Mouse (Mus musculus) ES-CJ7 (cell line): ENCODE measurements around the gene Hectd4.

ENCODE experiments used
- DNase-seq: peaks from one replicate; pipeline ENCODE4 v3.0.0; 2011; ENCODE audit warnings: low read depth, low spot score

The Hectd4 gene

DNA sequence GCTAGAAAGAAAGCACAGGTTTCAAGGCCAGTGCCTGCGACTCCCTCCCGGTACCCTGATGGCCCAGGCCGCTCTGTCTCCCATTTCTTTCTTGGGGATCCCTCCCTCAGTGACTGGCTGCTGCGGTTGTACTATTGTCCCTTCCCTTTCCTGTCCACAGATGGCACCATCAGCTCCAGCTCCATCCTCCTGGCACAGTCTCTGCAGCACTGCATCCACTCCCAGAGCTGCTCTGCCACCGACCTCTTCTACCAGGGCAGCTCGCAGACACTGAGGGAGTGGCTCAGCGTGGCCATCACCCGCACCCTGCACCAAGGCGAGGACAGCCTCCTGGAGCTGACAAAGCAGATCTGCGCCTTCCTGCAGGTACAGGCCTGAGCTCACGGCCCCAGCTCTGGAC is 122.5 kb downstream of the Hectd4 start:
- DNase-seq = no peak

DNA sequence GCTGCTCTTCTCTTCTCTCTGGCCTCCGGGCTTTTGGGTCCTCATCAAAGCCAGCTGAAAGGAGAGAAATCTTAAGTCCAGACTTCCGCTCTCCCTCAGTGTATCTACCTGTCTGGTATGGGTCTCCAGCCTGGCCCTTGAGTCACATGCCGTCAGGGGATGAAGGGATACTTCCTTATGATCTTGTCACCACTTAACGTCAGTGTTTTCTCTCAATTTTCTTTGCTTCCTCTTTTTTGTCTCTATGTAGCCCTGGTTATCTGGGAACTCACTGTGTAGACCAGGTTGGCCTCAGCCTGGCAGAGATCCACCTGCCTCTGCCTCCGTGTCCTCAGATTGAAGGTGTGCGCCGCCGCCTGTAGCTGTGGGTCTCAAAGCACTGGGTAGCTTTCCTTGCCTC is 124.0 kb downstream of the Hectd4 start:
- no peak for DNase-seq

DNA sequence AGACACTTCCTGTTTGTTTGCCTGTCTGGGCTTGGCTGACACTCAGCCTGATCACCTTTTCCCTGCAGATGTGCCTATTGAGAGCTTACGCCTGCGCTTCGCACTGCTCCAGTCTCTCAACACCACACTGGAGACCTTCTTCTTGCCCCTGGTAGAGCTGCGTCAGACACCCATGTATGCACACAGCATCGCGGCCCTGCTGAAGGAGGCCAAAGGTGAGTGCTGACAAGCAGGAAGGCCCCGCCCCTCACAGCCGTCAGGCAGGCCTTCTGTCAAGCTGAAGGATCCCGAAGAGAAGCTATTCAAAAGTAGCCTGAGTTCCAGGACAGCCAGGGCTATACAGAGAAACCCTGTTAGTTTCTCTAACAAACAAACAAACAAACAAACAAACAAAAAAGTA is 139.2 kb downstream of the Hectd4 start:
- DNase-seq = no peak

DNA sequence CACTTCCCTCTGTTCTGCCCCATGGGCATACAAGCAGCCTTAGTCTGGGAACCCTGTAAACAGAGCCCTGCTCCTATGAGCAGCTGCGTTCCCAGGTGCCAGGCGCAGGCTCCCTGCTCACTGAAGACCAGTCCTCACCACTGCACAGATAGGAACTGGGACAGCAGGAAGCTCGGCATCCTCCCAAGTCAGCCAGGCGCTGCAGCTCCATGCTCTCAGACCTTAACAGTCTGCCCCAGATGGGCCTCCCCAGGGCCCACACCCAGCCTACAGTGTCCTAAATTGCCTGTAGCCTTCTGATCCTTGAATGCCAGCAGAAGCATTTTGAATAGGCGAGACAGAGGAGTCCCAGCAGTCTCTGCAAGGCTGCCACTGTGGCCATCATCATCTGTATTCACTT is 141.7 kb downstream of the Hectd4 start:
- no peak for DNase-seq

DNA sequence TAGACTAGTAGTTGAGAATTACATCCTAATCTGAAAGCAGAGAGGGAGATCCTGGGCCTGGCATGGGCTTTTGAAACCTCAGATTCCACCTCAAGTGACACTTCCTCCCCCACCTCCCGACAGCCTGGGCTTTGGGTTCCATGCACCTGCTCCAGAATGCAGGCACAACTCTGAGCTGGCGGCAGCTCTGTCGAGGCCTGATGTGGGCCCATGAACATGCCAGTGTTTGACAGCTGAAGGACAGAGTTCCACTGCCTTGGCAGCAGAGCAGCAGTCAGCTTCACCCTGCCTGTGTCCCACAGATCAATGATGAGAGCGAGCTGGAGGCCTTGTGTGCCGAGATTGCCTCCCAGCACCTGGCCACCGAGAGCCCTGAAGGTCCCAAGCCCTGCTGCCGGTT is 143.4 kb downstream of the Hectd4 start:
- DNase-seq = no peak

DNA sequence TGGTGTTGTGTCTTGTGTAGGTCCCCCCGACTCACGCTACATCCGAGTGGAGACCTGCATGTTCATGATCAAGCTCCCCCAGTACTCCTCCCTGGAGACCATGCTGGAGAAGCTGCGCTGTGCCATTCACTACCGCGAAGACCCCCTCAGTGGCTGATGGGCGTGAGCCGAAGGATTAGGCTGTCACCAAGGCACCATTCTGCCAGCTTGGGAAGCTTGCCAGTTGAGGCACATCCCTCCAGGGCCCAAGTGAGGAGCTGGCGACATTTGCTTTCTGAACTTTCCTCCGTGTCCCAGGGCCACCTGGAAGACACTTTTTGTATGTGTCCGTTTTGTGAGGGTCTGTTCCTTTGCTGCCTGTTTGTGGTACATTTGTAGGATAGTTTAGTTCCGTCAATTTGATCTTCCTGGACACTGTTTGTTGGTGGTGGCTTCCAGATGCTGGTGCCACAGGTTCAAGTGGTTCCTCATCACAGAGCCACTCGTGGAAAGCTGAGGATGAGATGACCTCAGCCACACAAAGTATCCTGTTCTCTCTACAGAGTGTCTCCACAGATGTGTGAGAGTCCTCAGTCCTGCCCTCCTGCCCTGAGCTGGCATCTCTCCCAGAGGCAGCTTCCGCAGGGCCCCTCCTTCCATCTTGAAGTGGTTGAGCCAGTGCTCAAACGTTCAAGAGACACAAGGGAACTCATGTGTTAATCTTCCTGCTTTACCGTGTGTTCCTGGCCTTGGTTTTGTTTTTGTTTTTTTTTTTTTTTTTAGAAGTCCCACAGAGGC is 146.6 kb downstream of the Hectd4 start:
- no peak for DNase-seq

DNA sequence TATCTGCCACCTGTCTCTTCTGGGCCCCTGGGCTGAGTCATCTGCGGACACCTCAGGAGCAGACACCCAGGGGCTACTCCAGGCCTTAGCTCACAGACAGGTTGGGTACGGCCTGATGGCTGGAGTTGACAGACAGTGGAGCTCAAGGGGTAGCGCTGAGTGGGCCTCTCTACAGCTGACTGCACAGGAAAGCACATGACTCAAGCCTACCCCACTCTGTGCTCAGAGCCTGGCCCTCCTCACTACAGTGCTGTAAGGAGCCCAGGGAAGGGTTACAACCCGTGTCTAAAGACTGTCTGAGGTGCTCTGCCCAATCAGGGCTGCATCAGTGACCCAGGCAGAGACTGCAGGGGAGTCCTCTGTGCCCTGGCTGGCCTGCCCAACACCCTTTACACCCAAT is 147.2 kb downstream of the Hectd4 start:
- DNase-seq = no peak

DNA sequence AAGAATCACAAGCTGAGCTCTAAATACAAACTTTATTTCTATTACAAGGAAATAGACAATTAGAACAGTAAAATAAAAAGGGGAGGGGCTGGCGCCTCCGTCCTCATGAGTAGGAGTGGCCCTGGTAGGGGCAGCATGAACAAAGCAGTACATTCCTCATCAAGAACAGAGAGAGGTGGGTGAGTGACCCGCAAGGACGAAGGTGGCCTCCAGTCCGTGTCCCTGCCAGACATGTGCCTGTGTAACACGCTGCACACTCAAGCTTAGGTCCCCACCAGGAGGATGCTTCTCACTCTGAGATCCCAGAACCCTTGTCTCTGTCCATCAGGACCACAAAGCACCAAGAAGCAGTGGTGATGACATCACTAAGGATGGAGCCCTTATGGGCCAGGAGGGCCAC is 151.7 kb downstream of the Hectd4 start:
- no peak for DNase-seq

DNA sequence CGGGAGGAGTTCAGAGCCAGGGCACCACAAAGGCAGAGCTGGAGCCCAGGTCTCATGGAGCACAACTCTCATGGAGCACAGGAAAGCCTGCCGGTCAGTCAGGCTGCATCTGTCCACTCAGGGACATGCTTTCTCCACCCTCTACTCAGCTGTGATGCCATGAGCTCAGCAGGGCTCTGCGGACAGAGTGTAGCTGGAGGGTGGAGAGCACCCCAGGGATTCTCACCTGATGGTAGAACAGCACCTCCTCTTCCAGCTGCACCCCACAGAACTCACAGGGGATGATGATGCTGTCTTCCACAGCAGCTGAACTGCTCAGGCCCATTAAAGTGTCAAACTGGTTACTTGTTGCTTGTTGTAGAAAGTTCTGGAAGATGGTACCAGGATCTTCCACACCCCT is 154.8 kb downstream of the Hectd4 start:
- DNase-seq = no peak

DNA sequence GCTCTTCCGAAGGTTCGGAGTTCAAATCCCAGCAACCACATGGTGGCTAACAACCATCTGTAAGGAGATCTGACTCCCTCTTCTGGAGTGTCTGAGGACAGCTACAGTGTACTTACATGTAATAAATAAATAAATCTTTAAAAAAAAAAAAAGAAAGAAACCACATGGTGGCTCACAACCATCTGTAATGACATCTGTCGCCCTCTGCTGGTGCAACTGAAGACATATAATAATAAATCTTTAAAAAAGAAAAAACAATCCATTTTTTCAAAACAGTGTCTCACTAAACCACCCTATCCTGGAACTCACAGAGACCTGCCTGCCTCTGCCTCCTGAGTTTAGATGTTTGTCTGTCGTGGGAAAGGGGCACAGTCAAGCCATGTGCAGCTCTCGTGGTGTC is 157.0 kb downstream of the Hectd4 start:
- peak; percentile 53 for DNase-seq

DNA sequence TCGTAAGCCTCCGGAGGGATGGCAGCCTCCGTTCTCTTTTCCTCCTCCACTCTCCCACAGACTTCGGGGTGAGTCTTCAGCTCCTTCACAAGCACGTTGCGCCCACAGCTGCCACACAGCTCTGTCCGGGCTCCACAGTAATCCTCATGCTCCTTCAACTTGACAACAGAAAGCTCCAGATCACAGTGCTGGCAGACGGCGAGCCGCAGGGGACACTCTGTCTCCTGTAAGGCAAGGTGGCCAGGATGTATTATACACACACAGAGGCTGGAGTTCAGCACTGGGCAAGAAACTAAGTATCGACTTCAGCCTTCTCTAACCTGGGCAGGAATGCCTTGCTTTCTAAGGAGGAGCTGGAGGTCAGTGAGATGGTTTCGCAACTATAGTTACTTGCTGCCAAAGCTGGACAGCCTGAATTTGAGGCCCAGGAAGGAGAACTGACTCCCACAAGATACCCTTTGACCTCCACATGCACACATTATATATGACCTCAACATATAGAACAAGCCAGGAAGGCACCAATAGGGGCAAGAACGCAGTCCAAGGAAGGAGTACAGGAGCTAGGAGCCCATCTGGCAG is 158.7 kb downstream of the Hectd4 start:
- no peak for DNase-seq

DNA sequence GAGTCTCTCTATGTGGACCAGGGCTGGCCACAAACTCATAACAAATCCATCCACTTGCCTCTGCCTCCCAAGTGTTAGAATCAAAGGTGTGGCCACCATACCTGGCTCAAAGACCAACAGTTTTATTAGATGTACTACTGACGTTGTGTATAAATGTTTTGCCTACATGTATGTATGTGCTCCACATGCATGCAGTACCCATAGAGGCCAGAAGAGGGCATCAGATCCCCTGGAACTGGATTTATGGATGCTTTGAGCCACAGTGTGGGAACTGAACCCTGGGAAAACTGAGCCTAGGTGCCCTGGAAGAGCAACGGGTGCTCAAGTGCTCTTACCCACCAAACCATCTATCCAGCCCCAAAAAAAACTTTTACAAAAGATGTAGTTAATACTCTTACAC is 160.7 kb downstream of the Hectd4 start:
- DNase-seq = peak; percentile 64

DNA sequence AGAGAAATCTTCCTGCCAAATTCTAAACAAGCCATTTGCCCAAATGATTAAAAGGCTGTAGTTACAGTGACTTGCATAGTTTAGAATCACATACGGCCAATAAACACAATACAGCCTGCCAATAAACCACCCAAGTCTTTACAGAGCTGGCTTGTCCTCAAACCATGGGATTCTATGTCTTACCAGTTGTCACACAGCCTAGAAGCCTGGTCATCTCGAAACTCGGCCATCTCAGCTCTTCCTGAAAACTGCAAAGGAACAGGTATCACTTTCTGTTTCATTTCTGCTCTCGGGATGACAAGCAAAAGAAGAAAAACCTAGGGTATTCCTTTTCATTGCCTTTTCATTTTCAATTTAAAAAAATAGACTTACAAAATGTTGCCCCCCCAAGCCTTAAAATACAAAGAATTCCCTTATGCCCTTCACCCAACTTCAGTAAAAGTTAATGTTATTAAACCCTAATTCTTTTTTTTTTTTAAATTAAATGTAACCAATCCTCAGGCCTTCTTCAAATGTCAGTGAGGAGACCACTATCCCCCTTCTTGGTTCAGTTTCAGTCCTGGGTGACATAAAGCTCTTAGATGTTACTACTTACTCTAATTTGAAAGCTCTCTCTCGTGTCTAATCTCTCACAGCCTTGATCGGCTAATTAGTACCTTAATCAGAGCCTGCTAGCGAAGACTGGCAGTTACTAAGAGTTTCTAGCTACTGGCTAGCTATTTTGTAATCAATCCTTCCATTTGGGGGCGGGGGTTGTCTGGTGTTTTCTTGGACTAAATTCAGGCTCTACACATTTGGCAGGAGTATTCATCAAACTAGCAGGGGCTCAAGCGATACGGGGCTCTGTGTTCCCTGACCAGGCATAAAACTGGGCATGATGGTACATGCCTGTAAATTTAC is 164.1 kb downstream of the Hectd4 start:
- DNase-seq = no peak

DNA sequence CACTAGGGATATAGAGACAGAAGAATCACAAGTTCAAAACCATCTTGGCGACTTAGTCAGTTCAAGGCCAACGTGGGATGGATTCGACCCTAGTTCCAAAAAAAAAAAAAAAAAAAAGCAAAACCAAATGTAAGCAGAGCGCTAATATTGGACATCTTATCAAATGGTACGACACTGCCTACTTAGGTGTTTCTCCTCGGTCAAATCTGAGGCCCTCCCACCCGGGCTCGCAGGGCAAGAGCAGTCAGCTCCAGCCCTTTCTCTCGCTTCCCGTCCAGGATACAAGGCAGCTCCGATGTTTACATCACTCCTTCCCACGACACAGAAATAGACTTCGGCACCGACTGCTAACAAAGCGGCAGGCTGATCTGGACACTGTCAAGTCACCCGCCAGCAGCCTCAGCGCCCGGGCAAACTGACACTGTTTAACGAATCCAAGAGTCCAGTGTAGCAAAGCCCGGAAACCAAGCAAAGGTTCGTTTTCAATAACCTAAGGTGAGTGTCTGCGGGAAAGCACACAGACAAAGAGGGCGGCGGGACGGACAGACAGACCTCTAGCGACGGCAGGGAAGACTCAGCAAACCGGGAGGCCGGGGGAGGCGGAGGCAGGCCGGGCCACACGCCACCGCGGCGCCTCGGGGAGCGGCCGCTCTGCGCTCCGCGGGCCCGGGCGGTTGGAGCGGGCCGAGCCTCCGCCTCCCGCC is 164.9 kb downstream of the Hectd4 start:
- DNase-seq = peak; percentile 25

DNA sequence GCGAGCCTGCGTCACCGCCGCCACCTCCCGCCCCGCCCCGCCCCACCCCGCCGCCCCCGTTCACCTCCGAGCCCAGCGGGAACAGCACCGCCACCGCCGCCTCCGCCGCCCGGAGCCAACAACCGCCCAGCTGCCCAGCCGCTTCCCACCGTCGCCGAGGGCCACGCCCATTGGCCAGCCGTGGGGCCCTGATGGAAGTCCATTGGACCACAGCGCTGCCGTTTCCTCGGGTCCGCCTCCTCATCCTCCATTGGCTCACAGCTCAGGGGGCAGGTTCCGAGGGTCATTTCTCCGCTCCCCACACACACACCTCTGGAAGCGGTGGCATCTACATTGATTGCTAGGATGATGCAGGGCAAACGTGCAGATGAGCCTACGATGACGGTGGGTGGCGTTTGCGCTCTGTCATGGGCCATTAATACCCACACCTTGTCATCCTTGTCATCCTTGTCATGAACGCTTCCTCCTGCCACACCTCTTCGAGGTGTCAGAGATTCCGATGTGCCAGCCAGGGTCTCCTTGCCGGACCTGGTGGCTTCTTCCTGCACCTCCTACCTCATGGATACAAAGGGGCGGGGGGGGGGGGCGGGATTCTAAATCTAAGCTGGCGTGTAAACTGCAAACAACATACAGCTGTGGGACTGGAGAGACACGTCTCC is 165.6 kb downstream of the Hectd4 start, which contains the start of gene Trafd1:
TSS of gene Trafd1 (minus strand) at position 172 of the 659 bp plus-strand sequence.
- peak; percentile 84 for DNase-seq

DNA sequence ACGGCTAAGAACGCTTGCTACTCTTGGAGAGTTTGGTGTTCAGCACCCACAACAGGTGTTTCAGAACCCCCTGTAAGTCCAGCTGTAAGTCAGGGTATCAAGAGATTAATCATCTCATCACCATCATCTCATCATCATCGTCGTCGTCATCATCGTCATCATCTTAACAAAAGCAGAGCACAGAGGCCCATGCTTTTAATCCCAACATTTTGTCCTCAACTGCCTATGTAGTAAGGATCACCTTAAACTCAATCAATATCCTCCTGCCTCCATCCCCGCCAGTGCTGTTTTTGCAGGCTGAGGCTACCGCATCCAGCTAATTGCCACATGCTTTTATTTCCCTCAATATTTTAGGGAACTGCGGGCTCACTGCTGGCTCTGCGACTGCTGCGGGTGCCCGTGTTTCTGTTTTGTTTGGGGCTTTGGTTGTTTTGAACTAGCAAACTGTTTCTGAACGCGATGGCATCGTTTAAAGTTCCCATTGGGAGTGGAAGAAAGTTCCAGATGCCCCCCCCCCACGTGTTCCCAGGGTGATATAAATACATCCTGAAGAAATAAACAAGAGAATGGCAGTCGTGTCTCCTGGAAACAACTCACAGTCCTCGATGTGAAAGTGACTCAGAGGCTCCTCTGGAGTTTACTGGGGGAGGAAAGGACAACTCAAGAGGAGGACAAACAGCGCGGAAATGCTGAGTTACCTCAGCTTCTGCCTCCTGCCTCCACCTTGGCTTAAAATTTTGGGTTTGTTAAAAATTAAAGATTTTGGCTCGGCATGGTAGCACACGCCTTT is 166.3 kb downstream of the Hectd4 start:
- DNase-seq = no peak

DNA sequence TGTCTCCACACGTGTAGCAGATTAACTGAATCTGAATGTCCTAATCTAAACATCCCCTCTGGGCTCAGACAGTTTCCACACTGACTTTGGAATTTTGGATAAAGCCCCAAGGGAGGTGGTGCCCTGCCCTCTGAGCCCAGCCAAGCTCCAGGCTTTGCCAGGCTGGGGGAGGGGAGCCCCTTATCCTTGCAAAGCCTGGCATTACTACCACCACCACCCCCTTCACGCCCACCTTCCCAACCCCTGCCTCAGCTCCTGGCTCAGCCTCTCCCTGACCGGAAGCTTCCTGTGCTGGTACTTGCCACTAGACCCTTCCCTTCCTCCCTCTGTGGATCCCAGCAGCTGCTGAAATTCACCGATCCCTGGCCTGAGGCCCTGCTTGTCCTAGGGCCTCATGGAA is 167.1 kb downstream of the Hectd4 start:
- no peak for DNase-seq

DNA sequence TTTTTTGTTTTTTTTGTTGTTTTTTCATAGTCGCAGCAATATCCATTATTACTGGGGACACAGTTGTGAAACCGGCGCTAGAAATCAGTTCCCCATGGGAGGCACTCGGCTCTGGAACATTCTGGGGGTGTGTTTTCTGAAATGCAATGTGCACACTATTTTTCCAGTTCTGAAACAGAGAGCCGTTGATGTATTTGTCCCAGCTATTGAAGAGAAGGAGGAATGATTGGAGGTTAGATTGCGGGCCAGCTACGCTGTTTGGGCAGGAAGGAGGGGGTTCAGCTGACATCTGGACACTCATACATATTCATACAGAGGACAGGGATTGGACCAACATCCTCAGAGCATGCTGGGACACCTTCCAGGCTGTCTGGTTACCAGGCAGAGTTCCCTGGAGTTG is 169.1 kb downstream of the Hectd4 start:
- DNase-seq = no peak

DNA sequence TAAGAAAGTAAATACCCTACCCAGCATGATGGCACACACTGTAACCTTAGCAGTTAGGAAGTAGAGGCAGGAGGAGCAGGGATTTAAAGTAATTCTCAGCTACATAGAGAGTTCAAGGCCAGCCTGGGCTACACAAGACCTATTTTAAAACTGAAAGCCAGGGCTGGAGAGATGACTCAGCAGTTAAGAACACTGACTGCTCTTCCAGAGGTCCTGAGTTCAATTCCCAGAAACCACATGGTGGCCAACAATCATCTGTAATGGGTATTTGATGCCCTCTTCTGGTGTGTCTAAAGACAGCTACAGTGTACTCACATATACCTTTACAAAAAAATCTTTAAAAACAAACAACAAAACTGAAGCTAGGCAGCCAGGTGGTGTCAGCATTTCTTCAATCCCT is 169.7 kb downstream of the Hectd4 start:
- no peak for DNase-seq

DNA sequence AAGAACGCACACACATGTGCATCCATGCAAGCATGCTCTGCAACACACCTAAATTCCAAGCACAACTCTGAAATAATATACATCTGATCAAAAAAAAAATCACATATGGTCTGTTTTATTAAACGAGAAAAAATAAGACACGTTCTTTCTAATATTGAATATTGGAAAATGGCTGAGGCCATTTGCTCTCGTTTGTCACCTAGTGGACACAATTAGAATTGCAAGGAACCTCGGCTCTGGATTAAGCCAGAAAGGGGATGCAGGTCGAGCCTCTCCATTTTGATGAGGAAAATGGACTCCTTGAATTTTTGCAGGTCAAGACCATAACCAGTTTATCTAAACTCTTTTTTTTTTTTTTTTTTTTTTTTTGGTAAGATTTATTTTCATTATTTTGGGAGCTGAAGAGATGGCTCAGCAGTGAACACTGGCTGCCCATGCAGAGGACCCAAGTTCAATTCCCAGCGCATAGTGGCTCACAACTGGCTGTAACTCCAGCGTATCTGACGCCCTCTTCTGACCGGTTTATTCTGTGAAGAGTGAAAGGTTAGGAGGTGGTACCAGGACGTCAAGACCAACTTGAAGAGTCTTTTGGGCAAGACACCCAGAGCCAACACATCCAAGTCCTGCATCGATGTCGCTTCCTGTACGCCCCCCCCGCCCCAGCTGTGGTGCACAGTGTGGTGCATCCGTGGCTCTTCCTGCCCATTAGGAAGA is 172.8 kb downstream of the Hectd4 start:
- DNase-seq = peak; percentile 77
